Mouse (Mus musculus) kidney, adult 2 months (tissue): Measurements from ENCODE around the gene Habp4.

Source experiments
- CTCF ChIP-seq: fragments of 200-500 bp; conservative IDR thresholded peaks from 2 replicates; pipeline ENCODE4 v1.5.1; 2011; ENCODE audit warnings: low read depth, mild to moderate bottlenecking, control low read depth, low read length, moderate library complexity, mixed read lengths; ENCODE audit not compliant: insufficient read depth, insufficient read length
- POLR2A ChIP-seq: fragments of 200-500 bp; IDR thresholded peaks from one replicate; pipeline ENCODE4 v1.6.1; 2011; ENCODE audit warnings: low read depth, low read length, control low read depth

DNA sequence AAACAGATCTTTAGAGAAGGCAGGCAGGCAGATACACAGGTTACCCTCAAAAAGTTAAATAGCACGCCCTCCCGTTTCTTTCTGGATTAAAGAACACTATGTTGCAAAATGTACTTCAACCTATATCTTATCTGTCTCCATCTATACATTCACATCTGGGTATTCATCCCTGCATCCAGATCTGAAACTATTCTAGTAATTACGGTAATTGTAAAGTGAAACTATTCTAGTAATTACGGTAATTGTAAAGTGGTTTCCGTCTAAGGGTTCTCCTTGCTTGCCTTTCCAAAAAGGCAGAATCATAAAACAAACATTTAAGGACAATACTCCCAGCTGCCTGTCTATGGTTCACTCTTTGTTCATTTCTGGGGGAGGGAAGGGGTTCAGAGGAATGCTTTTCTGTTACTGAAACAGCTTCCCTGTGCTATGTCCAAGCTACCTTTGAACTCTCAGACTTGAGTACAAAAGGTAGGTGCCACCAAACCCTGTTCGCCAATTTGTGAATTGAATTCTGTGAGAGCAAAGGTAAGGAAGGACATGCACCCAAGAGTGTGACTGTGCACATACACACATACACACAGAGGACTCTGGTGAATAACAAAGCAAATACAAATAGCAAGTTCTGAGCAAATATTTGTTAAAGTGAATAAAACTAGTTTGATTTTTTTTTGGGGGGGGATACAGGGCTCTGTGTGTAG, 38.0 kb upstream of the Habp4 start:
- TF ChIP-seq POLR2A (no peak), CTCF (no peak)
